Mouse (Mus musculus) liver, embryonic 15.5 days (tissue): ENCODE data around the gene Srpr. TPM values are rescaled to one million over a fixed set of nuclear protein-coding genes. Genes with fewer than 3 reads are reported as not detected.

Experiments
- ATAC-seq: fragments of 200-750 bp; cut with Nextera tagmentation; 2 replicates; pipeline ENCODE4 v1.8.0; 2017; ENCODE audit warnings: moderate number of reproducible peaks, mild to moderate bottlenecking, moderate library complexity; ENCODE audit not compliant: insufficient read depth
- H3K27ac ChIP-seq: fragments of 300-500 bp; sonication (generic); replicated peaks from 2 replicates; pipeline ENCODE4 v1.5.1; 2015; ENCODE audit warnings: mild to moderate bottlenecking, inconsistent platforms
- H3K27me3 ChIP-seq: fragments of 300-500 bp; sonication (generic); 2 replicates; pipeline ENCODE4 v1.6.1; 2015; ENCODE audit warnings: mild to moderate bottlenecking, inconsistent platforms
- H3K36me3 ChIP-seq: fragments of 300-500 bp; sonication (generic); replicated peaks from 2 replicates; pipeline ENCODE4 v1.6.1; 2015; ENCODE audit warnings: moderate library complexity, mild to moderate bottlenecking, inconsistent platforms
- H3K4me1 ChIP-seq: fragments of 300-500 bp; sonication (generic); replicated peaks from 2 replicates; pipeline ENCODE4 v1.6.1; 2015; ENCODE audit warnings: inconsistent platforms
- H3K4me2 ChIP-seq: fragments of 300-500 bp; sonication (generic); 2 replicates; pipeline ENCODE4 v1.6.1; 2015; ENCODE audit warnings: moderate library complexity, mild to moderate bottlenecking, inconsistent platforms
- H3K4me3 ChIP-seq: fragments of 300-500 bp; sonication (generic); replicated peaks from 2 replicates; pipeline ENCODE4 v1.5.1; 2015; ENCODE audit warnings: mild to moderate bottlenecking, inconsistent platforms
- H3K9ac ChIP-seq: fragments of 300-500 bp; sonication (generic); 2 replicates; pipeline ENCODE4 v1.6.1; 2015; ENCODE audit warnings: moderate library complexity, mild to moderate bottlenecking, inconsistent platforms
- H3K9me3 ChIP-seq: fragments of 300-500 bp; sonication (generic); replicated peaks from 2 replicates; pipeline ENCODE4 v1.6.1; 2016; ENCODE audit warnings: inconsistent platforms
- WGBS: fragments of 180-500 bp; shearing (Covaris S2); methylation state at CpG from one replicate; pipeline ENCODE4 v1.1.7; 2015; ENCODE audit warnings: mixed read lengths; ENCODE audit not compliant: insufficient replicate concordance; 5-methylcytosine and 5-hydroxymethylcytosine counted together
- polyA plus RNA-seq: library from polyadenylated mRNA; unstranded; fragments of >200 nt; fragmentation: Nextera tagmentation; extraction: Ambion mirVana; gene quantifications from 2 replicates; pipeline ENCODE4 v1.2.1, GENCODE M21; 2015

Srpr gene
- 52.7 and 53.6 TPM in 2 replicates for polyA plus RNA-seq

DNA sequence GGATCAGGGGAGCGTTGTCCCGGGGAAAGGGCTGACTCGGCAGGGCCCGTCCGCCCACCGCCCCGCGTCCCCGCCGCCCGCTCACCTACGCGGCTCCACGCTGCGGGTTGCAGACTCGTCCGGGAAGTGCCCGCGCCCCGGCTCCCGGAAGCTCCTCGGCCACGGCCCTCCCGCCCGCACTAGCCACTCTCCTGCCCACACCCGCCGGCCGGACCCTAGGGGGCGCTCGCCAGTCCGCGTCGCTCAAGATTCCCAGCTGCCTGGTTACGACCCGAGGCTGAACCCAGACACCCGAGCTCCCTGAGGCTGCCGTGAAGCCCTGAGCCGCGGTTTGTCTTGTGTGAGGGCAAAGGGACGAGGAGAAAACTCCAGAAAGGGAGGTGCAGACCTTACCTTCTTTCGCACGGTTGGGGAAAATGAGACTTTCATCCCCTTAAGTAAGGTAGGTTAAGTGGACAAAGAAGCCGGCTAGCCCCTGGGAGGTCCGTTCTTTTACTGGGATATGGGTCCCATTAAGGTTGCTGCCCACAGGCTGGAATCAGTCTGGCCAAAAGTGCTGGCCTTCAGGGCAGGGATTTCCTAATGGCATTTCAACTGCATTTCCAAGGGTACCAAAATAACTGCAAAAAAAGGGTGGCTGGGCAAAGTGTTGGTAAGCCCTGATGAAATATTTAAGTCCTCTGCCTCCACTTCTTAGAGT, at the start of gene Srpr, which contains the start of gene Tirap:
Srpr (plus strand) TSS at position 404 of the 700 bp plus-strand sequence.
Tirap (minus strand) TSS at position 520 of the 700 bp plus-strand sequence.
- Histone ChIP-seq H3K9me3 (no peaks in the 10 kb centered on the region), H3K36me3 (peaks cover 6% of the 10 kb centered on the region), H3K4me3 (peak within 1 kb of the TSS; percentile 73), H3K9ac (peak within 1 kb of the TSS; percentile 73), H3K4me1 (peaks cover 45% of the 10 kb centered on the region), H3K4me2 (peak within 1 kb of the TSS; percentile 91), H3K27me3 (no peaks in the 10 kb centered on the region), H3K27ac (peak within 1 kb of the TSS; percentile 74)
- peak; percentile 88 for ATAC-seq
- WGBS: under 1% methylated on average over 44 of the region's 44 CpGs

- H3K36me3 ChIP-seq: no peaks in the 10 kb centered on the region; the same call in 1 of the 2 replicates
- H3K9ac ChIP-seq: no peak overlapping the region
- H3K9me3 ChIP-seq: no peaks in the 10 kb centered on the region
- H3K4me1 ChIP-seq: no peaks in the 10 kb centered on the region
- H3K27ac ChIP-seq: no peak overlapping the region
- H3K4me3 ChIP-seq: no peak overlapping the region
- WGBS: 48% methylated on average over 1 of the region's 1 CpGs
- no peak for ATAC-seq
- H3K4me2 ChIP-seq: no peak overlapping the region
- no peaks in the 10 kb centered on the region for H3K27me3 ChIP-seq
Observed at GRCm38 (mm10) chr9:35152923-35153322, 47.1 kb upstream of the Srpr start.

GRCm38 (mm10) chr9:35156002-35156710, 43.8 kb upstream of the Srpr start:
- Histone ChIP-seq H3K36me3 (peaks cover 3% of the 10 kb centered on the region; the same call in 1 of the 2 replicates), H3K9me3 (no peaks in the 10 kb centered on the region), H3K4me3 (no peak overlapping the region), H3K27ac (no peak overlapping the region), H3K4me1 (no peaks in the 10 kb centered on the region), H3K4me2 (no peak overlapping the region), H3K9ac (no peak overlapping the region), H3K27me3 (no peaks in the 10 kb centered on the region)
- no peak for ATAC-seq
- WGBS: 78% methylated on average over 5 of the region's 5 CpGs

DNA sequence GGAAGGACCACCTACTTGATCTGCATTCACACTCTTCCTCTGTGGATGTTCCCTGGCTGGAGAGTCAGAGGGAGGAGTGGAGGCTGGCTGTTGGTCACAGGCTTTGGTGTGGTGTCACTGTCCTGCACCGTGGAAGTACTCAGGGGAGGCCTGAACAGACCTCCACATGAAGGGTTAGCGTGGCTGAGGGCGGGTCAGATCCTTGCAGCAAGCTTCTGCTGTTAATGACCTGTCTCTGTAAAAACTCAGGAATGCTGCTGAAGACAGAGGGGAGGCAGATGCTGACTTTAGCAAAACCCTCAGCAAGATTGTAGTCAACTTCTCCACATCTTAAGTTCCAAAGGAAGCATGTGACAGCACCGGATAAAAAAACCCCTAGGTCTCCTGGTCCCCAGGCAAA, 43.1 kb upstream of the Srpr start:
- no peak overlapping the region for H3K27ac ChIP-seq
- H3K9ac ChIP-seq: no peak overlapping the region
- H3K27me3 ChIP-seq: no peaks in the 10 kb centered on the region
- peaks cover 7% of the 10 kb centered on the region; the same call in 1 of the 2 replicates for H3K36me3 ChIP-seq
- no peaks in the 10 kb centered on the region for H3K9me3 ChIP-seq
- no peak overlapping the region for H3K4me3 ChIP-seq
- no peak for ATAC-seq
- WGBS: 78% methylated on average over 4 of the region's 4 CpGs
- no peaks in the 10 kb centered on the region for H3K4me1 ChIP-seq
- H3K4me2 ChIP-seq: no peak overlapping the region

- Histone ChIP-seq H3K9ac (no peak overlapping the region), H3K4me3 (no peak overlapping the region), H3K4me2 (no peak overlapping the region), H3K9me3 (no peaks in the 10 kb centered on the region), H3K4me1 (no peaks in the 10 kb centered on the region), H3K36me3 (peaks cover 18% of the 10 kb centered on the region; the same call in 1 of the 2 replicates), H3K27ac (no peak overlapping the region), H3K27me3 (no peaks in the 10 kb centered on the region)
- no peak for ATAC-seq
- 75% methylated on average over 3 of the region's 3 CpGs for WGBS
Observed at GRCm38 (mm10) chr9:35158477-35158876, 41.5 kb upstream of the Srpr start.

- Histone ChIP-seq H3K27me3 (no peaks in the 10 kb centered on the region), H3K4me2 (no peak overlapping the region), H3K9me3 (no peaks in the 10 kb centered on the region), H3K4me1 (0 out of 2 replicates have a peak, but pooled peaks cover 4% of the 10 kb centered on the region), H3K36me3 (peaks cover 26% of the 10 kb centered on the region), H3K4me3 (no peak overlapping the region), H3K27ac (no peak overlapping the region), H3K9ac (no peak overlapping the region)
- ATAC-seq: no peak
- 67% methylated on average over 2 of the region's 2 CpGs for WGBS
Observed at GRCm38 (mm10) chr9:35160662-35161061, 39.3 kb upstream of the Srpr start.

- Histone ChIP-seq H3K4me1 (0 out of 2 replicates have a peak, but pooled peaks cover 4% of the 10 kb centered on the region), H3K4me2 (no peak overlapping the region), H3K27ac (no peak overlapping the region), H3K9ac (no peak overlapping the region), H3K36me3 (peaks cover 26% of the 10 kb centered on the region), H3K9me3 (no peaks in the 10 kb centered on the region), H3K27me3 (no peaks in the 10 kb centered on the region), H3K4me3 (no peak overlapping the region)
- ATAC-seq: no peak
- WGBS: 82% methylated on average over 7 of the region's 7 CpGs
Observed at GRCm38 (mm10) chr9:35161721-35162120, 38.3 kb upstream of the Srpr start.

DNA sequence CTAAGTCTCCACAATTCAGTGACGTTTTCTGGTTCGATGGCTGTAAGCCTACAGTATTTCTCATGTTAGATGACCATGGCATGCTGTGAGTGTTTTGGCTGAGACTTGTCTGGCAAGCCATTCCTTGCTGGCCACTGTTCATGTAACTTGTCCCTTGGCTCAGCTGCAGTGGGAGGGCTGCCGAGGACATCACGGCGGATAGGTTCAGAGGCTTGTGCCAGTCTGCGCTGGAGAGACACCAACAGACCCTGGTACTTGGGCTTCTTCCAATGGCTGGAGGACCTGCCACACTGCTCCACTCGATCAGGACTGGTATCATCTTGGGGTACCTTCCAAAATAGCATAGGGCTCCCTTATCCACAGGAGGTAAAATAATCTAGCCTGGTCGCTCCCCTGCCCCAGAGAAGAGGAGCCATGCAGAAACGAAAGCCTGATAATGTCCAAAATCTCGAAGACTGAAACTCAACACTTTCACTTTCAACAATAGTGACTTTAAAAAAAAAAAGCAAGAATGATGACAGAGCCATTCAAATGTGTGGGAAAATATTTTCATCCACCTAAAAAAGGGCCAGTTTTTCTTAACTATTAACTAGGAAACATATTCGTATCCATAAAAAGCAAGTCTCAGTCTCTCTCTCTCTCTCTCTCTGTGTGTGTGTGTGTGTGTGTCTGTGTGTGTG, 36.8 kb upstream of the Srpr start:
- H3K4me2 ChIP-seq: no peak overlapping the region
- H3K27me3 ChIP-seq: no peaks in the 10 kb centered on the region
- no peak overlapping the region for H3K4me3 ChIP-seq
- peaks cover 9% of the 10 kb centered on the region for H3K4me1 ChIP-seq
- no peaks in the 10 kb centered on the region for H3K9me3 ChIP-seq
- peaks cover 26% of the 10 kb centered on the region for H3K36me3 ChIP-seq
- no peak for ATAC-seq
- 81% methylated on average over 11 of the region's 11 CpGs for WGBS
- no peak overlapping the region for H3K9ac ChIP-seq
- H3K27ac ChIP-seq: no peak overlapping the region

DNA sequence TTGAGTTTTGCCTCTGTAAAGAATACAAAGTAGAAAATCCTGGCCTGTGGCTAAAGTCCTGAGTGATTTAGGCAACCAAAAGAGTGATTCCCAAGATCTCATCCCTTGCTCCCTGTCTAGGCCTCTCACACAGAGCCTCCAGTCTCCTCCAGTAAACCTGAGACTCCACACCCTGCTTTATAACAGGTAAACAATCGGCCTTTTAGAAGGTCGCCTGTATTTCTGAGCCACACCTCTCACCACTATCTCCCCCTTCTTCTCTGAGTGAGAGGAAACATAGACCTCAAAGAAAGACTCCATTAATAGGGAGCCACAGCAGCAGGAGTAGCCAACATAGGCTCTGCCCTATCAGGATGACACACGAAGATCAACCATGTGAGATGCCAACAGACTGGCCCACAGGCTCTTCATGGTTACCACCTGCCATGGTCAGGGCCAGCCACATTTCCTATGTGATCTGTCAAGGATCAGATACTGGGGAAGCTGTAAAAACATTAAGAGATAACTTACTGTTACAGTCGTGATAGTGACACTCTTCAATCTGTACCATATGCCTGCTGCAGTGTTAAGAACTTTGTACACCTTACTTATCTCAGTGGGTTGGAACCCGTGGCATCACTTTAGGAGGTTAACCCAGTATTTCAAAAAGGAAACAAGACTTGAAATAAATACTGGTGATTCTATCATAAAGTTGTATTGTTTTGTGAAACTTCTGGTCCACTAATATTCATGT, 35.7 kb upstream of the Srpr start:
- Histone ChIP-seq H3K4me3 (no peak overlapping the region), H3K9me3 (no peaks in the 10 kb centered on the region), H3K4me2 (no peak overlapping the region), H3K9ac (no peak overlapping the region), H3K27me3 (no peaks in the 10 kb centered on the region), H3K36me3 (peaks cover 26% of the 10 kb centered on the region), H3K27ac (no peak overlapping the region), H3K4me1 (peaks cover 10% of the 10 kb centered on the region)
- WGBS: 42% methylated on average over 5 of the region's 5 CpGs
- no peak for ATAC-seq

GRCm38 (mm10) chr9:35166144-35166797, 33.7 kb upstream of the Srpr start:
- Histone ChIP-seq H3K9ac (no peak overlapping the region), H3K4me2 (no peak overlapping the region), H3K27me3 (no peaks in the 10 kb centered on the region), H3K9me3 (no peaks in the 10 kb centered on the region), H3K36me3 (peaks cover 41% of the 10 kb centered on the region), H3K27ac (peak overlapping the region; percentile 64; the same call in 1 of the 2 replicates), H3K4me3 (no peak overlapping the region), H3K4me1 (peaks cover 10% of the 10 kb centered on the region)
- ATAC-seq: peak; percentile 32; the same call in 1 of the 2 replicates
- 42% methylated on average over 3 of the region's 3 CpGs for WGBS
